Mouse (Mus musculus) urinary bladder, postnatal 36 days (tissue): ENCODE measurements around the gene Dis3l.

ENCODE experiments used
- DNase-seq, 2 experiments: peaks; one replicate each; pipeline ENCODE4 v3.0.0; 2022; ENCODE audit warnings: low spot score in 2 of 2, mixed read lengths in 1 of 2

Dis3l gene

DNA sequence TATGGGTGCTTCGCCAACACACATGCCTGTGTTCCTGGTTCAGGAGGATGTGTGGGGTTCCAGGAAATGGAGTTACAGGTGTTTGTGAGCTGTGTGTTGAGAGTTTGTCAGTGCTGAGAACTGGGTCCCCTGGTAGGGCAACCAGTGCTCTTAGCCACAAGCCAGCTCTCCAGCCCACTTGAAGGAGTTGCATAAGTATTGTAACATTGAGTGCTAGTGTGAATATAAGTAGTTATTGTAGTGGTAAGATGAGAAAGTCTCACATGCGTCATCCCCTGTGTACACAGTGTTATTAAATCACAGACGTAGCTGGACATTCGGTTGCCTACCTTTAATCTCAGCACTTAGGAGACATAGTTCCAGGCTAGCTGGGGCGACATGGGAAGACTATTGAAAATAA, 81.2 kb downstream of the Dis3l start:
- no peak for DNase-seq
